Mouse (Mus musculus) C2C12 (cell line): ENCODE measurements at regions not wholly inside any gene's neighbourhood (a gene's known extent, or its start where the extent isn't known, plus 50 kb on each side); places are given as distances from the start of the nearest gene placed in this dataset.

ENCODE experiments used
- H3K27me3 ChIP-seq: one replicate; pipeline ENCODE4 v1.6.1; 2011; ENCODE audit not compliant: control insufficient read depth, insufficient read depth, insufficient read length
- H3K36me3 ChIP-seq: one replicate; pipeline ENCODE4 v1.6.1; 2011; ENCODE audit not compliant: control insufficient read depth, insufficient read depth
- H3K4me3 ChIP-seq: one replicate; pipeline ENCODE4 v1.5.1; 2011; ENCODE audit warnings: mild to moderate bottlenecking, control low read depth; ENCODE audit not compliant: poor library complexity, insufficient read depth, severe bottlenecking
- H3K79me2 ChIP-seq: one replicate; pipeline ENCODE4 v1.6.1; 2011; ENCODE audit not compliant: control insufficient read depth, insufficient read depth
- H3K79me3 ChIP-seq: one replicate; pipeline ENCODE4 v1.6.1; 2011; ENCODE audit warnings: low read depth, control low read depth
- H3ac ChIP-seq: one replicate; pipeline ENCODE3; 2011; ENCODE audit warnings: low read depth; ENCODE audit not compliant: control insufficient read depth, insufficient read length
- CEBPB ChIP-seq: IDR thresholded peaks from one replicate; pipeline ENCODE4 v1.6.1; 2011; ENCODE audit warnings: low read depth, mild to moderate bottlenecking, control low read depth, moderate library complexity
- CTCF ChIP-seq: IDR thresholded peaks from one replicate; pipeline ENCODE4 v1.5.1; 2011; ENCODE audit not compliant: control insufficient read depth, insufficient read depth, insufficient read length
- FOSL1 ChIP-seq: IDR thresholded peaks from one replicate; pipeline ENCODE4 v1.8.0; 2011; ENCODE audit warnings: mild to moderate bottlenecking, low read length; ENCODE audit not compliant: poor library complexity, insufficient read depth, severe bottlenecking
- MAX ChIP-seq: IDR thresholded peaks from one replicate; pipeline ENCODE4 v1.6.1; 2011; ENCODE audit warnings: mild to moderate bottlenecking, control low read depth
- MYOD1 ChIP-seq: IDR thresholded peaks from one replicate; pipeline ENCODE4 v1.6.1; 2011; ENCODE audit warnings: low read depth; ENCODE audit not compliant: control insufficient read depth, insufficient read length
- MYOG ChIP-seq: IDR thresholded peaks from one replicate; pipeline ENCODE4 v1.6.1; 2011; ENCODE audit not compliant: control insufficient read depth, insufficient read length; ENCODE audit errors: extremely low read depth
- USF1 ChIP-seq: IDR thresholded peaks from one replicate; pipeline ENCODE4 v1.6.1; 2011; ENCODE audit warnings: low read depth, mild to moderate bottlenecking, control low read depth, moderate library complexity

- H3ac ChIP-seq = no peak overlapping the region
- no peak for TF ChIP-seq CEBPB
- TF ChIP-seq FOSL1 = no peak
- no peak for TF ChIP-seq MYOD1
- TF ChIP-seq MYOG = no peak
- TF ChIP-seq CTCF = no peak
- H3K4me3 ChIP-seq = no peak overlapping the region
- no peaks in the 10 kb centered on the region for H3K36me3 ChIP-seq
- H3K79me2 ChIP-seq = no peaks in the 10 kb centered on the region
- no peaks in the 10 kb centered on the region for H3K79me3 ChIP-seq
- H3K27me3 ChIP-seq = no peaks in the 10 kb centered on the region
Measured at GRCm38 (mm10) chr11:45265989-45266302, 585.9 kb upstream of the Clint1 start.

- Histone ChIP-seq H3K27me3 (no peaks in the 10 kb centered on the region), H3K79me2 (no peaks in the 10 kb centered on the region), H3K36me3 (no peaks in the 10 kb centered on the region), H3K4me3 (no peak overlapping the region), H3ac (no peak overlapping the region), H3K79me3 (no peaks in the 10 kb centered on the region)
- no peak for TF ChIP-seq USF1
- TF ChIP-seq MAX = no peak
- no peak for TF ChIP-seq MYOD1
- no peak for TF ChIP-seq FOSL1
- no peak for TF ChIP-seq CTCF
- TF ChIP-seq CEBPB = no peak
- TF ChIP-seq MYOG = no peak
Measured at GRCm38 (mm10) chr11:45269215-45269614, 582.6 kb upstream of the Clint1 start.

- H3K36me3 ChIP-seq = no peaks in the 10 kb centered on the region
- TF ChIP-seq CEBPB = no peak
- TF ChIP-seq FOSL1 = no peak
- no peak for TF ChIP-seq USF1
- no peak for TF ChIP-seq MAX
- TF ChIP-seq CTCF = no peak
- TF ChIP-seq MYOD1 = peak; percentile 39
Measured at GRCm38 (mm10) chr11:45271206-45271605, 580.6 kb upstream of the Clint1 start.

GRCm38 (mm10) chr11:45274446-45275119 lies 577.3 kb upstream of the Clint1 start:
- no peaks in the 10 kb centered on the region for H3K79me2 ChIP-seq
- H3ac ChIP-seq = peak overlapping the region; percentile 35
- peak; percentile 55 for TF ChIP-seq MYOD1
- no peak for TF ChIP-seq MAX
- TF ChIP-seq CEBPB = no peak
- no peak for TF ChIP-seq FOSL1
- TF ChIP-seq USF1 = no peak
- H3K36me3 ChIP-seq = no peaks in the 10 kb centered on the region
- no peaks in the 10 kb centered on the region for H3K27me3 ChIP-seq
- no peaks in the 10 kb centered on the region for H3K79me3 ChIP-seq
- H3K4me3 ChIP-seq = no peak overlapping the region

More at GRCm38 (mm10) chr11:45271206-45271605, 580.6 kb upstream of the Clint1 start:
- no peaks in the 10 kb centered on the region for H3K79me3 ChIP-seq
- H3K27me3 ChIP-seq = no peaks in the 10 kb centered on the region
- H3ac ChIP-seq = no peak overlapping the region
- no peak overlapping the region for H3K4me3 ChIP-seq
- no peaks in the 10 kb centered on the region for H3K79me2 ChIP-seq

GRCm38 (mm10) chr11:45275170-45275569 lies 576.7 kb upstream of the Clint1 start:
- H3K79me3 ChIP-seq = no peaks in the 10 kb centered on the region
- H3K79me2 ChIP-seq = no peaks in the 10 kb centered on the region
- H3K36me3 ChIP-seq = no peaks in the 10 kb centered on the region
- no peak overlapping the region for H3K4me3 ChIP-seq
- no peak for TF ChIP-seq CEBPB
- no peak for TF ChIP-seq MYOD1
- no peak for TF ChIP-seq MYOG
- TF ChIP-seq USF1 = no peak
- TF ChIP-seq FOSL1 = no peak
- no peak for TF ChIP-seq MAX
- no peak for TF ChIP-seq CTCF
- H3K27me3 ChIP-seq = no peaks in the 10 kb centered on the region
- H3ac ChIP-seq = no peak overlapping the region

- H3K36me3 ChIP-seq = no peaks in the 10 kb centered on the region
- H3K27me3 ChIP-seq = no peaks in the 10 kb centered on the region
- H3K79me2 ChIP-seq = no peaks in the 10 kb centered on the region
- H3K4me3 ChIP-seq = no peak overlapping the region
- no peak for TF ChIP-seq FOSL1
- TF ChIP-seq CEBPB = no peak
- TF ChIP-seq MYOG = no peak
- no peak for TF ChIP-seq MAX
- no peak for TF ChIP-seq CTCF
- no peaks in the 10 kb centered on the region for H3K79me3 ChIP-seq
- H3ac ChIP-seq = no peak overlapping the region
Measured at GRCm38 (mm10) chr11:45296772-45297171, 555.1 kb upstream of the Clint1 start.
